Mouse (Mus musculus): ENCODE measurements around the gene Cd37.

Cd37 gene

DNA sequence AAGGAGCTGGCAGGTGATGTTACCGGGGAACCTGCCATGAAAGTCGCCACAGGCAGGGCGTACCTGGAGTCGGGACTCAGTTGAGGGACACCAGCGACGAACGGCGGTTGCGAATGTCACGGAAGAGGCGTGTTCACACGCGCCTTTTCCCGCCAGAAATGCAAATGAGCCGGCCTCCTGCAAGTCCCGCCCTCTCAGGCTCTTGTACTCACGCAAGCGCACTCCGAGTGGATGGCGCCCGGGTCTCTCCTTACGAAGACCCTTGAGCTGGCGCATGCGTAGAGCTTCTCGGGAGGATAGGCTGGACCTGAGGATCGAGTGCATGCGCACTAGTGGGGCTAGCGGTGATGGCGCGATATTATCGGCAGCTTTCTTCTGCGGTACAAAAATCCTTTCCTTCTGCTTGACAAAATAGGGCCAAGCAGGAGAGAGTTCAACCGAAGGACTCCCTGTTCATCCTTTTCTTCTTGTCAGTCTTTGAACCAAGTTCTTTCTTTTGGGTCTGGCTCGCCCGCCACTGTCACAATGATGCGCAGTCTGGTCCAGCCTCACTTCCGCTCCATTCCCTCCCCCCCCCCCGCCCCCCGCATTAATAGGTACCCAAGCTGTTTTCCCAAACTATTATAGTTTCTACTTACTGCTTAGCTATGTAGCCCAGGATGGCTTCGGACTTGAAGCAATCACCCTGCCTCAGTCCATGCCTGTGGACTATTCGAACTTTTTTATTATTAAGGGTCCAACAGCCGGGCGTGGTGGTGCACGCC is 34.4 kb downstream of the Cd37 start, which contains the start of gene Ccdc155:
Ccdc155 (minus strand) TSS at position 513 of the 764 bp plus-strand sequence.
- peak; percentile 92 to 94 for DNase-seq (ENCODE audit: inconsistent age in 2 of 2, low spot score in 1 of 2)

DNA sequence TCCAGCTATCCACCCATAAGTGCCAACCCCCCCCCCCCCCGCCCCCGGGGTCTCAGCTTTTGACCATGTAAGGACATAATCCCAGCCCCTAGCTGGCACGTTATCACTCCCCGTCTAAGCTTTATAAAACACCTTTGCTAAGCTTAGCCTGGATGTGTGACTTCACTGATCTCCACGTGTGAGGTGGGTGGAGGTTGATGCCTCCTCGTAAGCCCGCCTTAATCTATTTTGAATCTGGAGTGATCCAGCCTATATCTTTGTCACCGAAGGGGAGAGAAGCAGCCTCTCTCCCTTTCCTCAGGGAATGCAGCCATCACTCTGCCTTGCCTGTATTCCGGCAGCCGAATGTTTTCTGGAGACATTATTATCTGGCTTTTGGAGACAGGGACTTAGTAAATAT is 36.3 kb downstream of the Cd37 start:
- DNase-seq (ENCODE audit: inconsistent age in 2 of 2, low spot score in 1 of 2), result no peak

DNA sequence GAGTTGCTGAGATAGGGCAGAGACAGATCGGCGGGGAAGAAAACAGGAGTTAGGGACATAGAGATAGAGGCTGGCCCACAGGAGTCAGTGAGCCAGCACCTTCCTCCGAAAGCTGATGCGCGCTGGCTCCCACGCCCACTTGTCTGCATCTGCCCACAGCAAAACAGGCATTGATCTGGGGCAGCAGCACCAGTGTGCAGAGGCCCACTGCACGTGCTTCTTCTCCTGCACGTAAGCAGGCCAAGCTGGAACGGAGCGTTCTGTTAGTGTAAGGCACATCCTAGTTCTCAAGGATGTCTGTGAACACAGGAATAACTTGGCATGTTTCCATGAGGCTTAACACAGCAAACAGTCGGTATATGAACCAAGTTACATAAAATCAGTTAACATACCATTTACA is 40.0 kb downstream of the Cd37 start:
- no peak for DNase-seq (ENCODE audit: inconsistent age in 2 of 2, low spot score in 1 of 2)

DNA sequence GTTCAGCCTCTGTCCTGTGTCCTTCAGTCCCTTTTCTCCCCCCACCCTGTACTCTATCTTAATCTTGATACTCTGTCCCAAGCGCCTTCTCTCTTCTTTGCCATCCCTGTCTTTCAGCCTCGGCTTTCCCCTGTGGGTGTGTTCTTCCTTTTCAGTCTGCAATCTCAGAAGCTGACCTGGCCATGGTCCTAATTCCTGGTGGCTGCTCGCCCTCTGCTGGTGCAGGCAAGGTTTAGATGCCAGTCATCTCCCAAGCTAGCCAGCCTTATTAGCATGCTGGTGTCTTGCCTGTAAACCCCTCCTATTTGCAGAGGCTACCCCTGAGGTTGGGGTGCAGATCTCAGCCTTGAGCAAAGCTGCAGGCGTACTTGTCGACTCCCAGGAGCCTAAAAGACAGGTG is 40.5 kb downstream of the Cd37 start:
- peak; percentile 77 to 91 for DNase-seq (ENCODE audit: inconsistent age in 2 of 2, low spot score in 1 of 2)

DNA sequence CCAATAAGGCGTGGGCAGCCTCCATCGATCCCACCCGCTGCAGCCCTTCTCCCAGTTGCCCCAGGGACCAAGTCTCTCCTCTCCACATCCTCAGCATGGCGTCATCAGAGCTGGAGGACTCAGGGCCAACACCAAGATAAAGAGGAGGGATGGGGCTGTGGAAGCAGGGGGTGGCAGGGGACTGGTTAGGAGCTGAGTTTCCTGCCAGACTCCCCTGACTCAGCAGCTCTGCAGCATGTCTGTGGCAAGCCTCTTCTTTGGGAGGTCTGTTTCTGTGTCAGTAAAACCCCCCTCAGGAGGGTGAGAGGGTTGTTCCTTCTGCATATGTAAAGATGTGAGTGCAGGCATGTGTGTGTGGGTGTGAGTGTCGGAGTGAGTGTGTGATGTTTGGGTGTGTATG is 41.9 kb downstream of the Cd37 start:
- DNase-seq (ENCODE audit: inconsistent age in 2 of 2, low spot score in 1 of 2), result no peak

DNA sequence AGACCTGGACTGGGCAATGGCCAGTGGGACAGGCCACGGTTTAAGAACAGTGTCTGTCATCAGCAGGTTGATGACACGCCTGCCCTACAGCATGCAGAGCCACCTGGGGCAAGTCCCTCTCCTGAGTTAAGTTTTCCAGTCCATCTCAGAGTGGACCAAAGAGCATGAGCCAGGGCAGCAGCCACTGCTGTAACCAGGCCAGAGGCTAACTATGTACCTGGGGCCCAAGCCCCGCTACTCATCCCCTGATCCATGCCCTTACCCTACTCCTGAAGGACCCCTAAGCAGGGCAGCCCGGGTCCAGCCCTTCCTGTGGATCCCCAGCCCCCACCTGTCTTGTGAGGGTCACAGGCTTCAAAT is 42.8 kb downstream of the Cd37 start:
- DNase-seq (ENCODE audit: inconsistent age in 2 of 2, low spot score in 1 of 2), result no peak

DNA sequence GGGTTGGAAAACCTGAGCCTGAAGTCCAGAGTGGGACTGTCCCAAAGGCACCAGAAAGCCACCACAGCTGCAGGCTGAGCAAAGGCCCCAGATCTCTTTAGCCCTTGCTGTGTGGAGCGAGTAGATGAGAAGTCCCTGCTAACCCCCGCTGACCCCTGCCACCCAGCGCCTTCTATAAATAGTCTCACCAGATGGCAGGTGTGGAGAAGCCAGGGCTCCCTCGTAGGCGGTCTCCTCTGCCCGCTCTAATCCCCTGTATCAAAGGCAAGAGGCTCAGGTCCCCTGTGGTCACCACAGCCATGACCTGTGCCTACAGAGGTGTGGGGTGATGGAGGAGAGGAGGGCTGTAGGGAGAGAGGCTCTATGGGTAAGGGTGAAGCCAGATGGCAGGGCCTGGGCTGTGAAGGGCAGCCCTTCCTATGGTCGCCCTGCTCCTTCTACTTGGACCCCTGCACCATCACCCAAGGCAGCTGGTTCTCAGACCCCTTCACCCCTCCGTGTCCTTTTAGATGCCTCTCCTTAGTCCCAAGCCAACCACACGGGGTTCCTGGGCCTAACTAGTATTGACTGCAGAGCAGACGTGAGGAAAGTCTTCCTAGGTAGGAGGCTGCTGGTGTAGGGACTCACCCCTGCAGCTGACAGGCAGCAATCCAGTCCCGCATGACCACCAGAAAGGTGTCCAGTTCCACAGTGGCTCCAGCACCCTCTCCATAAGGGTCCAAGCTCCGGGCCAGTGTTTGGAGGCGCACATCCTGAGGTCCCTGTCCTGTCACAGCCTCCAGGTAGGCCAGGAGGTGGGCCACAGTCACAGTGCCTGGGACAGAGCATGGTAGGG is 43.4 kb downstream of the Cd37 start:
- no peak for DNase-seq (ENCODE audit: inconsistent age in 2 of 2, low spot score in 1 of 2)

DNA sequence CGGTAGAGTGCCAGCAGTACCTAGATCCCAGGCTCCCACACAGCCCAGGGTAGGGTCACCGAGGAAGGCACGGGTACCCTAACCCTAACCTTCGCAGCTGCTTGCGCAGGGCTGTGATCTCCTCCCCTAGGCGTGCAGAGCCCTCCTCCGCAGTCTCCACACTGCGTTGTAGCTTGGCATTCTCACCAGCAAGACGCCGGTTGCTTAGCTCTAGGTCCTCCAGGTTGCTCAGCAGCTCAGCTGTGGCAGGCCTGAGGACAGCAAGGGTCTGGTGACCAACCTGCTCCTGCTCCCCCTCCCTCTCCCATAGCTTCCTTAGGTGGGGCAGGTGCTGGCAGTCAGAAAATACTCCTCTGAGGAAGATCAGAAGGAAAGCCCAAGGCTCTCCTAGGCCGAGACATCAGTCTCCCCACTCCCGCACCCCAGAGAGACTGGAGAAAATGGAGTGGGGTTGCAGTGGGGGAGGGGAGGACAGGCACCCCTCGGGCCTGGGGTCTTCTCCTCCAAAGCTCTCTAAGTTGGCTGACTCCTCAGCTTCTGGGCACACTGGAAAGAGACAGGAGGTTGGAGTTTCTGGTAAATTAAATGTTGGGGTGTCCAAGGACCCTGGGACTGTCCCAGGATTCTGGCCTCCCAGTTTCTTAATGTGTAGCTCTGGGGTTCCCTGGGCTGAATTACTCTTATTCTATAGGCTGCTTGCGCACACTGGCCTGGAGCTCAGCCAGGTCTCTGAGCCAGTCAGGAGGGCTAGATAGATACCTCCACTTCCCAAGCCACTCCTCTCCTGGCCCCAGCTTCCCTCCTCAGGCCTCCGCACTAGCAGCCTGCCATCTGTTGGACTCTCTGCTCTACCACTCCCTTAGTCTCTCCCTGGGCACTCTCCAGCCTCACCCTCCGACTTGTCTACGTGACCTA is 44.8 kb downstream of the Cd37 start:
- DNase-seq (ENCODE audit: inconsistent age in 2 of 2, low spot score in 1 of 2), result no peak

DNA sequence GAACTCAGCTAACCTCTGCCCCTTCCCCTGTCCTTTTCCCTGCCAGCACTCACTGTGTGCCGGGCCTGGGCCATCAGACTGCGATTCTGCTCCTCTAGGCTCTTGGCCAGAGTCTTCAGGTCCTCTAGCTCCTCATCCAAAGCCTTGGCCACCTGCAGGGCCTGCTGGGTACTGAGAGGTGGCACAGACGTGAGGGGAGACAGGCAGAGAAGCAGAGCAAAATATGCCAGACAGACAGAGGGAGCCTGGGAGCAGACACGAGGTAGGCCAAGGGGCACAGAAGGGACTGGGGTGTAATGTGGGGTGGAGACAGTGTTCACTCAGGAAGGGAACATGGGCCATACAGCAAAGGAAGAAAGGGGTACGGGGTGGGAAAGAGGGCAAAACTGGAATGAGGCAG is 45.5 kb downstream of the Cd37 start:
- DNase-seq (ENCODE audit: inconsistent age in 2 of 2, low spot score in 1 of 2), result no peak

DNA sequence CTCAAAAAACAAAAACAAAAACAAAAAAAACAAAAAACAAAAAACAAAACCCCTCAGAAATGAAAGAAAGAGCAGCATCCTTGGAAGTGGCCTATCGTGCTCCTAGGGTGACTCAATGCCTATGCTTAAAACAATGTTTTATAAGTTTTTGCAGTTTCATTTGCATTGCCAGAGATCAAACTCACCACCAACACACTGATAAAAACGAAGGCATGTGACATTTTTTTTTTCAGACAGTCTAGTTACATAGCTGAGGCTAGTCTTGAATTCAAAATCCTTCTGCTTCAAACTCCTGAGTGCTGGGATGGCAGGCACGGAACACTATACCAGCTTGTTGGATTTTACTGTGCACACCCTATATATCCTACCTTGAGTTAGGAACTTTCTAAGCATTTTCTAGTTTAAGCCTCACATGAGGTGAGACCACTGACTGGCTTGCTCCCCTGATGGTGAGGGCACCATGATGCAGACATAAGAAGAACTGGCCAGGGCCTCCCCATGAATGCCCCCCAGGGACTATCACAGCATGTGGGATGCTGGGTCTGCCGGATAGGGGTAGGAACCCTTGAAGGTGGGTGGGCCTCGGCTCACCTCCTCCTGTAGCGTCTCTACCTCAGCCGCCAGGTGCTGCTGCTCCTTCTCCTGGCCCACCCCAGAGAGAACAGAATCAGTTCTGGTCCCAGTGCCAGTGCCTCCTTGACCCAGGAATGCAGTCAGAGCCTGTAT is 46.2 kb downstream of the Cd37 start:
- no peak for DNase-seq (ENCODE audit: inconsistent age in 2 of 2, low spot score in 1 of 2)

DNA sequence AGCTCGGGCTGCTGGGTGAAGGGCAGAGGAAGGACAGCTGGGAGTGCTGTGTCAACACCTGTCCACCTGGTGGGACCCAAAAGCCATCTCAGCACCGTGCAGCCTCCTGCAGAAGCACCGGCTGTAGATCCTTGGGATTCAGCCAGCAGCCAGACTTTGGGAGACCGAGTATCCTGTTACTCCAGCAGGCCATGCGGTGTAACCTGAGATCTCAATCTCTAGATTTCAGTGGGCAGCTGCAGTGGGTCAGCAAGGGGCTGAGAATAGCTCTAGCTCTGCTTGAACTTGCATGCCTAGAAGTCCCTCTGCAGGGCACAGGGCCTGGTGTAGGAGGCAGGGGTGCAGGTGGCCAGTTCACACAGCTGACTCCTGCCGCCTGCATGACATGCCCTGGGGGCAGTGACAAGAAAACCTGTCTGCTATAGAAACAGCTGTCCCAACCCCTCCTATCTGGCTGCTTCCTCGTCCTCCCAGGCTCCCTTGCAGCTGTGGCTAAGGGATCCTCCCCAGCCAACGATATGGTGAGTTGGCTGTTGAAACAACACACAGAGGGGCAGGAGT is 47.0 kb downstream of the Cd37 start:
- no peak for DNase-seq (ENCODE audit: inconsistent age in 2 of 2, low spot score in 1 of 2)

DNA sequence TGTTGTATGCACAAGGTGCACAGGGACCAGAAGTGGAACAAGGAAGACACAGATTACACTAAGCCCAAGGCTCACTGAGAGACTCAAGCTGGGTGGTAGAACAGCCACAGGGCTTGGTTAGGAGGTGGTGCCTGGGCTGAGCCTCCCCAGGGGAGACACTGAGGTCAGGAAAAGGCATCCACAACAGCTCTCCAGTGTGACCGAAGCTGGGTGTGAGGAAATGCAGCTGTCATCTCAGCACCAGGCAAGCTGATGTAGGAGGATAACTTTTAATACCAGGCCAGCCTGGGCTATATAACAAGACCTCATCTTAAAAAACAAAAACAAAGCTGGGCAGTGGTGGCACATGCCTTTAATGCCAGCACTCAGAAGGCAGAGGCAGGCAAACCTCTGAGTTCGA is 47.8 kb downstream of the Cd37 start:
- DNase-seq (ENCODE audit: inconsistent age in 2 of 2, low spot score in 1 of 2), result no peak

DNA sequence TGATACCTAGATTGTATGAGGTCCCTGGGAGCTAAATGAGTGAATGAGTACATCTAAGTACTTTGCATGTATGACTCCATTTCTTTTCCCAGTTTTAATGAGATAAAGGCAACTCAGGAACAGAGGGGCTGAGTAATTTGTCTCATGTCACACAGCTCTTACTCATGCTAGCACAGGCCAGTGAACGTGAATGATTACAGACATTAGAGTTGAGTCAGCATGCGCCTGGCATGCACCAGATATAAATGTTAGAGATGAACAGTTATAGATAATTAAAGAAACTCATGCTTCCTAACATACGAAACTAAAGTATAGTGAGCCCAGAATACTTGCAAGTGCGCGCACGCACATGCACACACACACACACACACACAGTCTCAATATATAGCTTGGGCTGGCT is 48.7 kb downstream of the Cd37 start:
- DNase-seq (ENCODE audit: inconsistent age in 2 of 2, low spot score in 1 of 2), result no peak

DNA sequence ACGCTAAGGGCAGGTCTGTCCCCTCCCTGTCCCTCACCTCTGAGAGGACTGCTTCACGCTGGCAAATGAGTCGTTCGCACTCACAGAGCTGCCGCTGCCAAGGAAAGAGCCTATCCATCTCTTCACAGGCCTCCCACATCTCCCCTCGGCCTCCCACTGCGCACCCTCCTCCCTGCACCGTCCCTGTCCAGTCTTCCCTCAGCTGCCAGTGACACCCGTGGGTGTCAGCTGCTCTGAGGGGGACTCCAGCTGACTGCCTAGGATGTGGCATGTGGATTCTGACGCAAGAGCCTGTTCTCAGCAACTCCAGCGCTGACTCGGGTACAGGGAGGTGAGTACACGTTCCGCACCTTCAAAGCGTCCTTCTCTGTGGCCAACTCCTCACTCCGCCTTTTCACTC is 49.3 kb downstream of the Cd37 start:
- no peak for DNase-seq (ENCODE audit: inconsistent age in 2 of 2, low spot score in 1 of 2)

DNA sequence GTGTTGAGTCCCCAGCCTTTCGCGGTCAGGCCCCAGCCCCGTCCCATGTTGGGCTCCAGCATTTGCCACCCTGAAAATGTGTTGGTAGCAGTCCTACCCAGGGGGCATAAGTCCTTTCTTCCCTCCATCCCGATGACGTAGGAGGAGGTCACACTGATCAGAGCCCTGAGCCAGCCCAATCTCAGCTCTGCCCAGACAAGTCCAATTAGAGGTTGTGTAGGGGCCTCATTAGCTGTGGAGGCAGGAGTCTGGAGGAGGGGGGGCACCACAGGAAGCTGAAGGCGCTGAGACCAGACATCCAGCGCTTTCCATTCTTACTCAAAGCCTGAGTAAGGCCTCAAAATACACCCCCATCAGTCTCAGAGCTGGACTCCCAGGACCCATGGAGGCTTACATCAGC is 53.0 kb downstream of the Cd37 start:
- DNase-seq (ENCODE audit: inconsistent age in 2 of 2, low spot score in 1 of 2), result no peak

DNA sequence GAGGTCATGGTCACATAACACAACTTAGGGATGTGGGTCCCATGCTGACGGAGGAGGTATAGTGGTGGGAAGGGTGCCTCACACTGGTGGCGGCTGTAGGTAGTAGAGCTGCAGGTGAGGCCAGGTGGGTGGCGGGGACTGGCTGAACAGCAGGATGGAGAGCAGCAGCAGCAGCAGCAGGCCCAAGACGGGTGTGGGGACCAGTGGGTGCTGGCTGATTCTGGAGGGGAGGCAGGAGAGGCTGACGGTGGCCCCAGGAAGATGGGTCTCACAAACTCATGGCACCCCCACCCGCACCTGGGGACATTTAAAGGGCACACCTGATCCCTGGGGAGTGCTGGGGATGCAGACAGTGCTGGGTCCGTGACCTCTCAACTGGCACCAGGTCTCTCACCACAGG is 55.2 kb downstream of the Cd37 start:
- no peak for DNase-seq (ENCODE audit: inconsistent age in 2 of 2, low spot score in 1 of 2)
